Mouse (Mus musculus): ENCODE data around the gene Gnptg.

The Gnptg gene

GRCm38 (mm10) chr17:25189091-25189490 lies 50.8 kb downstream of the Gnptg start:
- in situ Hi-C loops (cut with MboI, MseI): loop anchor here (5.0 to 10.0 kb wide), 2 partner anchors 83 to 734 kb away; partner anchors contain the start of gene Ube2i

GRCm38 (mm10) chr17:25188150-25189031 lies 51.5 kb downstream of the Gnptg start, which contains the start of gene Unkl:
Unkl (plus strand) TSS chr17:25188397.
- in situ Hi-C loops (cut with MboI, MseI): loop anchor here (5.0 to 10.0 kb wide), 2 partner anchors 84 to 734 kb away; partner anchors contain the start of gene Ube2i

- in situ Hi-C loops (cut with MboI, MseI): loop anchor here (5.0 to 10.0 kb wide), 2 partner anchors 85 to 733 kb away; partner anchors contain the start of gene Ube2i
Measured at GRCm38 (mm10) chr17:25187784-25188149, 52.2 kb downstream of the Gnptg start.

DNA sequence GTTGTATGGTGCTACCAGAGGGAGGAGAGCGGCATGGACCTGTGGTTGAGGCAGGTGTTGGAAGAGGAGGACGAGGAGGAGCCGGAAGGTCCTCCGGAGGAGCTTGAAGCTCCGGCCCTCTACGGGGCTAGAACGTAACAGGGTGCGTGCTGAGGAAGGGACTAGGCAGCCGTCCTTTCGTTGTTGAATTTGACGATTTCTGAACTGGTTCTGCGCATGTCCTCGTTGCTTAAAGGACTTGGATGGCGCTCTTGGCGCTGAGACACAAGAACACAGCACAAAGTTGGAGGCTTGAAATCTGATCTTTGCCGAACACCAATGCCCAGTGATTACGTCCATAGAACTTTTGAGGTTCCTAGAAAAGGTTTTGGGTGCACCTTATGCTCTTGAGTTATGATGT lies 55.0 kb downstream of the Gnptg start:
- in situ Hi-C loops (cut with MboI, MseI): loop anchor here (5.0 to 10.0 kb wide), 2 partner anchors 87 to 730 kb away; partner anchors contain the start of gene Ube2i

GRCm38 (mm10) chr17:25184129-25184691 lies 55.7 kb downstream of the Gnptg start, which contains the start of gene BC003965:
BC003965 (plus strand) TSS chr17:25184554.
- in situ Hi-C loops (cut with MboI, MseI): loop anchor here (10.0 kb wide), 1 partner anchor 729 kb away; no protein-coding TSS in a partner anchor
